Mouse (Mus musculus) lung, postnatal 0 days (tissue): Measurements from ENCODE around the gene Zdhhc22. TPM values are rescaled to one million over a fixed set of nuclear protein-coding genes. Genes with fewer than 3 reads are reported as not detected.

Source experiments
- ATAC-seq: fragments of 200-750 bp; cut with Nextera tagmentation; 2 replicates; pipeline ENCODE4 v1.8.0; 2017; ENCODE audit warnings: moderate library complexity
- DNase-seq: peaks from one replicate; pipeline ENCODE4 v3.0.0-alpha.2; 2016; ENCODE audit warnings: low spot score
- H3K27ac ChIP-seq: fragments of 300-500 bp; sonication (generic); 2 replicates; pipeline ENCODE4 v1.5.1; 2014; ENCODE audit warnings: antibody characterized with exemption, mild to moderate bottlenecking, low read length, mixed read lengths
- H3K27me3 ChIP-seq: fragments of 300-500 bp; sonication (generic); replicated peaks from 2 replicates; pipeline ENCODE4 v1.6.1; 2014; ENCODE audit warnings: low read length, mixed read lengths; ENCODE audit not compliant: insufficient read depth
- H3K36me3 ChIP-seq: fragments of 300-500 bp; sonication (generic); 2 replicates; pipeline ENCODE4 v1.6.1; 2014; ENCODE audit warnings: low read length, mixed read lengths; ENCODE audit not compliant: insufficient read depth
- H3K4me1 ChIP-seq: fragments of 300-500 bp; sonication (generic); 2 replicates; pipeline ENCODE4 v1.6.1; 2014; ENCODE audit warnings: antibody characterized with exemption, low read depth, low read length, mixed read lengths; ENCODE audit not compliant: insufficient read depth
- H3K4me2 ChIP-seq: fragments of 300-500 bp; sonication (generic); replicated peaks from 2 replicates; pipeline ENCODE4 v1.6.1; 2014; ENCODE audit warnings: low read depth, mild to moderate bottlenecking, low read length, moderate library complexity, mixed read lengths
- H3K4me3 ChIP-seq: fragments of 300-500 bp; sonication (generic); 2 replicates; pipeline ENCODE4 v1.5.1; 2014; ENCODE audit warnings: low read depth, low read length
- H3K9ac ChIP-seq: fragments of 300-500 bp; sonication (generic); replicated peaks from 2 replicates; pipeline ENCODE4 v1.6.1; 2014; ENCODE audit warnings: low read depth, mild to moderate bottlenecking
- H3K9me3 ChIP-seq: fragments of 300-500 bp; sonication (generic); 2 replicates; pipeline ENCODE4 v1.6.1; 2016; ENCODE audit warnings: low read length, mixed read lengths
- CTCF ChIP-seq: IDR thresholded peaks from 2 replicates; pipeline ENCODE4 v1.5.1; 2016; ENCODE audit warnings: antibody characterized with exemption, mild to moderate bottlenecking
- EP300 ChIP-seq: IDR thresholded peaks from 2 replicates; pipeline ENCODE4 v1.6.1; 2016; ENCODE audit warnings: antibody characterized with exemption, mild to moderate bottlenecking, control low read depth
- WGBS: fragments of 180-500 bp; shearing (Covaris S2); extraction: QIAGEN DNeasy Blood & Tissue Kit; methylation state at CpG from one replicate; pipeline ENCODE4 v1.1.7; 2014; 5-methylcytosine and 5-hydroxymethylcytosine counted together
- polyA plus RNA-seq: library from polyadenylated mRNA; unstranded; fragments of >200 nt; fragmentation: Nextera tagmentation; extraction: Ambion mirVana; gene quantifications from 2 replicates; pipeline ENCODE4 v1.2.1, GENCODE M21; 2015

Gene Zdhhc22
- polyA plus RNA-seq, 1 experiment from 2014 or later, result not detected

DNA sequence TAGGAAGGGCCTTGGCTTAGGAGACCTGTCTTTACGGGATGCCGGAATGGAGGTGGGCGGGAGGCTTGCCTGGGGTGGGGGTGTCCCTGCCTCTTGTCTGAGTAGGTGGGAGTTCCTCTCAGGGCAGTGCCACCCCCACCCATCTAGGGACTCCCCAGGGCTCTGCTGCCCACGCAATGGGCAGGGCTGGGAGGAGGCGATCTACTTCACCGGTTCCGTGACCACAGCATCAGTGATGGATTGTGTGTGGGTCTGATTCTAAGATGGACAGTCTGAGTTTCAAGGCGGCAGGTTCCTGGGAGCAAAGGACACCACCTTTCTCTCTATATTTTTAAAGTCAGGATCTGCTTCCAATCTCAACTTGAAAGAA, 36.6 kb upstream of the Zdhhc22 start:
- TF ChIP-seq CTCF (no peak), EP300 (no peak)
- Histone ChIP-seq H3K9me3 (no peaks in the 10 kb centered on the region), H3K27ac (no peak overlapping the region), H3K27me3 (peaks cover 3% of the 10 kb centered on the region; the same call in 1 of the 2 replicates), H3K9ac (no peak overlapping the region), H3K4me3 (no peak overlapping the region), H3K36me3 (no peaks in the 10 kb centered on the region), H3K4me1 (no peaks in the 10 kb centered on the region), H3K4me2 (no peak overlapping the region)
- 11% methylated on average over 8 of the region's 8 CpGs for WGBS
- DNase-seq (no peak), ATAC-seq (no peak)

DNA sequence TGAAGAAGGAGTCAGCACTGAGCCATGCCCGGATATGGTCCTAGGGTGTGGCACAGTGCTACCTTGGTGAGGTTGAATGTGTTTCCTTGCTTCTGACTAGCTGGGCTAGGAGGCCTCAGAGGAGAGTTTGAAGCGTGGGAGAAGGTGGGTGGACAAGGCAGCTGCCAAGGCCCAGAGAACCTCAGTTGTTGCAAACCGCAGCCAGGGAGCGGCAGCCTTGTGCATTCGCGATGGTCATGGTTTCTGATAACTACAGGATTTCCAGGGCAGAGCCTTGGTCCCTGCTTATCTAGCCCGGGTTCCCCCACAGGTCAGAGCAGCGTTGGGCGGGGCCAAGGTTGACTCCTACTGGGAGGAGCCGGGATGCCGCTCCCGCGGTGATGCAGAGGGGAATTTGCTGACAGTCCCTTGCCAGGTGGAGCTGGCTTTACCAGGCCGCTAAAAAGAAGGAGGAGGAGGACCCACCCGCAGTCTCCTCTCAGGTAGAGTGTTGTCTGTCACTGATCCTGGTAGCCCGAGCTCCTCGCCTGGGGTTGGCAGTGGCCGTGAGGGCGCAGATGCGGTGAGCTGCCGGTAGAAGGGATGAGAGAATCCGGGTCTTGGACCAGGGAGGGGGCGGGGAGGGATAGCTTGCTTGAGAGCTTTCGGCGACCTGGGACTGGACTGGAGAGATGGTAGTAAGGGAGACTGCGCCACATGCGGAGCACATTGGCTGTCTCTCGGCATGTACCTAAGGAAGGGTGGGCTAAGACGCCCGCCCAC, 36.1 kb upstream of the Zdhhc22 start:
- no peak for ATAC-seq
- TF ChIP-seq CTCF (no peak), EP300 (no peak)
- no peaks in the 10 kb centered on the region for H3K36me3 ChIP-seq
- no peak for DNase-seq
- WGBS, result 5% methylated on average over 29 of the region's 30 CpGs
- H3K4me1 ChIP-seq, result no peaks in the 10 kb centered on the region
- H3K9ac ChIP-seq, result no peak overlapping the region
- H3K4me3 ChIP-seq, result no peak overlapping the region
- H3K27me3 ChIP-seq, result peaks cover 3% of the 10 kb centered on the region; the same call in 1 of the 2 replicates
- H3K9me3 ChIP-seq, result no peaks in the 10 kb centered on the region
- H3K27ac ChIP-seq, result no peak overlapping the region
- H3K4me2 ChIP-seq, result no peak overlapping the region

DNA sequence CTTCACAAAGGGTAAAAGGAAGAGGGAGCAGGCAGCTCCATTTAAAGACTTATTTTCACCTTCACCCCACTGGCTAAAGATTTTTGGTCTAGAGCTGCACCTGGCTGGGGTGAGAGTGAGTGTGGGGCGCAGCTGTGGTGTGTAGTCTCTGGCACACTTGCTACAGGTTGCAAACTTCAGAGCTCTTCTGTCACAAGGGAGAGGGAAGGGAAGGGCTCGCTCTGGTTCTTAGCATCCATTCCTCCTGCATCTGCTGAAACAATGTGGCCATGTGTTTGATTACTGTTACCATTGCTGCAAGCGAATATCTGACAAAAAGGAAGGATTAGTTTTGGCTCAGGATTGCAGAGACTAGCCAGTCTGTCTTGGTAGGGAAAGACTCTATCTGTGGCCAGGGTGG, 33.2 kb upstream of the Zdhhc22 start:
- no peak for DNase-seq
- WGBS, result 67% methylated on average over 3 of the region's 3 CpGs

DNA sequence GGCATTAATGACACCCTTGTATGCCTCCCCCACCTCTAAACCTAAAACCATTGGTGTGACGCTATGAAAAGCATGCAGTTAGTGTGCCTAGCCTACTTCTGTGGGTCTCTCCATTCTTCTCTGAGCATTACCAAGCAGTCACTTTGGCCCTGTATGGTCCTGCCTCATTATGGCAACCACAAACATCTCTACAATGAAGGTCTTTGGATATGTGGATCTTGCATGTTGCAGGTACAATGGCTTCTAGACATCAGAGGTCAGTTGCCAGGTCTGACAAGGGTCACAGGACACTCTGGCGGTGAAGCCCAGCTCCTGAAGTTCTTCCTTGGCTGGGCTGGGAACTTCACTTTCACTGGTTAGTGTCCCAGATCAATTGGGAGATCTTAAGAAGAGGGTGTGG, 31.8 kb upstream of the Zdhhc22 start:
- Histone ChIP-seq H3K9ac (no peak overlapping the region), H3K36me3 (no peaks in the 10 kb centered on the region), H3K4me1 (no peaks in the 10 kb centered on the region), H3K9me3 (no peaks in the 10 kb centered on the region), H3K27me3 (peaks cover 3% of the 10 kb centered on the region; the same call in 1 of the 2 replicates), H3K4me2 (no peak overlapping the region), H3K27ac (no peak overlapping the region), H3K4me3 (no peak overlapping the region)
- TF ChIP-seq EP300 (no peak), CTCF (no peak)
- ATAC-seq, result no peak
- WGBS, result 80% methylated on average over 2 of the region's 2 CpGs
- no peak for DNase-seq

More for the DNA sequence above, 33.2 kb upstream of the Zdhhc22 start:
- no peaks in the 10 kb centered on the region for H3K4me1 ChIP-seq
- no peak overlapping the region for H3K4me2 ChIP-seq
- TF ChIP-seq EP300 (no peak), CTCF (no peak)
- H3K9ac ChIP-seq, result no peak overlapping the region
- peaks cover 3% of the 10 kb centered on the region; the same call in 1 of the 2 replicates for H3K27me3 ChIP-seq
- no peaks in the 10 kb centered on the region for H3K9me3 ChIP-seq
- no peak overlapping the region for H3K4me3 ChIP-seq
- H3K36me3 ChIP-seq, result no peaks in the 10 kb centered on the region
- H3K27ac ChIP-seq, result no peak overlapping the region
- no peak for ATAC-seq

DNA sequence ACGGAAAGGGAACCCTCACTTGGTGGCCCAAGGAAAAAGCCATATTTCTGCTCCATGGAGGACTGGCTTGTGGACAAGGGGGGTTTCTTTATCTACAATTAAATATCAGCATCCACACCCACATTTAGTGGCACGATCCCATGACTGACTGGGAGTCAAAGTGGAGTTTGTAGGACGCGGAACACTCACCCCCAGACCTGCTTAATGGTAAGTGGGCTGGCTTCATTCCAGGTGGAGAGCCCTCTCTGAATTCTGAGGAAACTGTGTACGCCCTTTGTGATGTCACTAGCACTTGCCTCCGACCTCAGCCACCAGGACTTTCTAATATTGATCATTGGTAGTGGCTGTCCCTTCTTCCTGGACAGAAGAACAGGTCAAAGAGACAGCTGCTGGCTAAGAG, 30.8 kb upstream of the Zdhhc22 start, which contains the start of gene Tmem63c:
TSS of gene Tmem63c (plus strand) at position 301 of the 400 bp plus-strand sequence.
- no peaks in the 10 kb centered on the region for H3K9me3 ChIP-seq
- H3K4me2 ChIP-seq, result no peak within 1 kb of the TSS
- H3K27me3 ChIP-seq, result no peaks in the 10 kb centered on the region
- DNase-seq (no peak), ATAC-seq (no peak)
- no peak within 1 kb of the TSS for H3K9ac ChIP-seq
- TF ChIP-seq CTCF, result no peak
- H3K4me1 ChIP-seq, result no peaks in the 10 kb centered on the region
- no peak within 1 kb of the TSS for H3K27ac ChIP-seq
- 60% methylated on average over 6 of the region's 6 CpGs for WGBS
- no peaks in the 10 kb centered on the region for H3K36me3 ChIP-seq
- H3K4me3 ChIP-seq, result no peak within 1 kb of the TSS

DNA sequence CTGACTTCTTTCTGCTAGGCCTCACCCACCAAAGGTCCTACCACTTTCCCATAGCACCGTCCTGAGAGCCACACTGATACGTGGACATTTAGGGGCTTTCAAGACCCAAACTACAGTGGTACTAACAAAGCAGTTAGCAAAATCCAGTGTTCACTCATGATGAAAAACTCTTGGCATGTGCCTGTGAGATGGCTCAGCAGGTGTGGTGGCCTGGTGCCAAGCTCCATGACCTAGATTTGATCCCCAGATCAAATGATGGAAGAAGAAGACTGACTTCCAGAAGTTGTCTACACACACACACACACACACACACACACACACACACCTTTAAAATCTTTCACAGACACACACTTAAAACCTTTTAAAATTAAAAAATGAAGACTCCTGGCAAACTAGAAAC, 28.5 kb upstream of the Zdhhc22 start:
- Histone ChIP-seq H3K4me3 (no peak overlapping the region), H3K4me1 (no peaks in the 10 kb centered on the region), H3K27ac (no peak overlapping the region), H3K4me2 (no peak overlapping the region), H3K9ac (no peak overlapping the region), H3K36me3 (no peaks in the 10 kb centered on the region), H3K9me3 (no peaks in the 10 kb centered on the region), H3K27me3 (no peaks in the 10 kb centered on the region)
- WGBS, result 78% methylated on average over 2 of the region's 2 CpGs
- no peak for DNase-seq
- no peak for TF ChIP-seq CTCF
- no peak for TF ChIP-seq EP300
- ATAC-seq, result no peak
